ENCODE assay signal across 8 mouse cellular contexts in genomic region chr5:90339129-90339952, GRCm38 (mm10). TPM values are rescaled to one million over a fixed set of nuclear protein-coding genes. Genes with fewer than 3 reads are reported as not detected.
DNase-seq lines count a peak whose midpoint lies in the region; ATAC-seq lines count a peak whose summit lies in the region.

No protein-coding gene starts in this region.

- peaks cover 29% of the 10 kb centered on the region for H3K4me1 ChIP-seq in hindbrain, embryonic 10.5 days (replicated peaks)
- peaks cover 4% of the 10 kb centered on the region for H3K4me1 ChIP-seq in liver, embryonic 16.5 days (ENCODE audit: control insufficient read depth, low read depth, low read length)
- H3K4me1 ChIP-seq in neural tube, embryonic 13.5 days (replicated peaks), result peaks cover 24% of the 10 kb centered on the region

- no peaks in the 10 kb centered on the region for H3K36me3 ChIP-seq in hindbrain, embryonic 10.5 days
- H3K36me3 ChIP-seq in liver, embryonic 16.5 days (ENCODE audit: control insufficient read depth, insufficient read depth), result no peaks in the 10 kb centered on the region
- H3K36me3 ChIP-seq in neural tube, embryonic 13.5 days, result no peaks in the 10 kb centered on the region

- no peak overlapping the region; the same call in 1 of the 2 replicates for H3K27ac ChIP-seq in hindbrain, embryonic 10.5 days
- no peak overlapping the region for H3K27ac ChIP-seq in liver, embryonic 16.5 days (ENCODE audit: low read length)
- peak overlapping the region; percentile 57; the same call in 1 of the 2 replicates for H3K27ac ChIP-seq in neural tube, embryonic 13.5 days (replicated peaks)

- no peak overlapping the region for H3K9ac ChIP-seq in liver, embryonic 16.5 days (ENCODE audit: low read depth, low read length)
- H3K9ac ChIP-seq in neural tube, embryonic 13.5 days, result peak overlapping the region; percentile 63

- H3K27me3 ChIP-seq in hindbrain, embryonic 10.5 days (ENCODE audit: insufficient read depth, poor library complexity, severe bottlenecking), result no peaks in the 10 kb centered on the region
- no peaks in the 10 kb centered on the region for H3K27me3 ChIP-seq in liver, embryonic 16.5 days (ENCODE audit: control insufficient read depth, insufficient read depth, low read depth, low read length)
- no peaks in the 10 kb centered on the region for H3K27me3 ChIP-seq in neural tube, embryonic 13.5 days

- ATAC-seq in liver, embryonic 16.5 days (ENCODE audit: low read depth), result peak; percentile 70; the same call in 1 of the 2 replicates
- ATAC-seq in neural tube, embryonic 13.5 days (ENCODE audit: low read depth), result peak; percentile 97

- DNase-seq in R1 (ENCODE audit: low read depth, low spot score), result peak; percentile 52
- DNase-seq in cerebellum, adult 8-10 months, result peak; percentile 38
- DNase-seq in frontal cortex, adult 2 months (ENCODE audit: extremely low spot score in 1 of 2, low spot score in 1 of 2), result peak; percentile 63 to 81
- DNase-seq in hindbrain, embryonic 10.5 days (ENCODE audit: low spot score), result peak; percentile 29
- DNase-seq in layer of hippocampus, adult 18-20 months (ENCODE audit: low spot score in 2 of 2), result peak; percentile 48 to 75
- no peak for DNase-seq in c-Kit-positive CD71-positive TER-119-positive erythroid progenitor cells, embryonic 14.5 days (ENCODE audit: low spot score)

- H3K4me2 ChIP-seq in liver, embryonic 16.5 days (ENCODE audit: low read depth, low read length), result peak overlapping the region; percentile 38
- H3K4me2 ChIP-seq in neural tube, embryonic 13.5 days, result peak overlapping the region; percentile 55

- no peaks in the 10 kb centered on the region for H3K9me3 ChIP-seq in hindbrain, embryonic 10.5 days
- no peaks in the 10 kb centered on the region for H3K9me3 ChIP-seq in liver, embryonic 16.5 days (replicated peaks; ENCODE audit: control insufficient read depth, low read length)
- no peaks in the 10 kb centered on the region for H3K9me3 ChIP-seq in neural tube, embryonic 13.5 days

- WGBS in hindbrain, embryonic 10.5 days, result 36% methylated on average over 5 of the region's 5 CpGs
- WGBS in liver, embryonic 16.5 days (ENCODE audit: insufficient replicate concordance), result 13% methylated on average over 5 of the region's 5 CpGs
- WGBS in neural tube, embryonic 13.5 days, result 19% methylated on average over 5 of the region's 5 CpGs

- H3K4me3 ChIP-seq in hindbrain, embryonic 10.5 days, result peak overlapping the region; percentile 33
- no peak overlapping the region for H3K4me3 ChIP-seq in liver, embryonic 16.5 days (ENCODE audit: low read depth, low read length)
- H3K4me3 ChIP-seq in neural tube, embryonic 13.5 days, result peak overlapping the region; percentile 38

RNA-seq across cellular contexts. Expression of gene Ankrd17, which starts 27.0 kb away (rescaled TPM):
- 50.2 and 55.1 TPM in 2 replicates for polyA plus RNA-seq in frontal cortex, adult 2 months (2012; rRNA removed)
- polyA plus RNA-seq in hindbrain, embryonic 10.5 days (2016; fragmentation: Nextera tagmentation; extraction: Ambion mirVana), result 19.9 and 22.4 TPM in 2 replicates
- 100 to 1,000 TPM; 106 to 108 TPM for total RNA-seq in layer of hippocampus, adult 18-20 months (2021)
- polyA plus RNA-seq in liver, embryonic 16.5 days (2015; fragmentation: Nextera tagmentation; extraction: Ambion mirVana), result 7.8 and 8.2 TPM in 2 replicates
- 28.3 and 29.3 TPM in 2 replicates for polyA plus RNA-seq in neural tube, embryonic 13.5 days (2015; fragmentation: Nextera tagmentation; extraction: Ambion mirVana)

RNA-seq across cellular contexts. Expression of gene Gm9958, which starts 27.7 kb away (rescaled TPM):
- polyA plus RNA-seq in frontal cortex, adult 2 months (2012; rRNA removed), result 2.1 and 2.3 TPM in 2 replicates
- polyA plus RNA-seq in hindbrain, embryonic 10.5 days (2016; fragmentation: Nextera tagmentation; extraction: Ambion mirVana), result 6.5 and 6.6 TPM in 2 replicates
- total RNA-seq in layer of hippocampus, adult 18-20 months (2021), result 1 to 10 TPM; 1.6 to 1.7 TPM
- polyA plus RNA-seq in liver, embryonic 16.5 days (2015; fragmentation: Nextera tagmentation; extraction: Ambion mirVana), result 1.5 and 1.8 TPM in 2 replicates
- polyA plus RNA-seq in neural tube, embryonic 13.5 days (2015; fragmentation: Nextera tagmentation; extraction: Ambion mirVana), result 6.0 and 6.1 TPM in 2 replicates
